Mouse (Mus musculus): ENCODE measurements around the gene Gale. TPM values are rescaled to one million over a fixed set of nuclear protein-coding genes. Genes with fewer than 3 reads are reported as not detected.
"Not testable (repeated sequence)": the region's sequence is repeated elsewhere in the genome, so short reads cannot be mapped to it uniquely, and the experiment has no call there.

Gene Gale
- polyA plus RNA-seq, 1 experiment from 2014 or later, result 23.1 TPM

DNA sequence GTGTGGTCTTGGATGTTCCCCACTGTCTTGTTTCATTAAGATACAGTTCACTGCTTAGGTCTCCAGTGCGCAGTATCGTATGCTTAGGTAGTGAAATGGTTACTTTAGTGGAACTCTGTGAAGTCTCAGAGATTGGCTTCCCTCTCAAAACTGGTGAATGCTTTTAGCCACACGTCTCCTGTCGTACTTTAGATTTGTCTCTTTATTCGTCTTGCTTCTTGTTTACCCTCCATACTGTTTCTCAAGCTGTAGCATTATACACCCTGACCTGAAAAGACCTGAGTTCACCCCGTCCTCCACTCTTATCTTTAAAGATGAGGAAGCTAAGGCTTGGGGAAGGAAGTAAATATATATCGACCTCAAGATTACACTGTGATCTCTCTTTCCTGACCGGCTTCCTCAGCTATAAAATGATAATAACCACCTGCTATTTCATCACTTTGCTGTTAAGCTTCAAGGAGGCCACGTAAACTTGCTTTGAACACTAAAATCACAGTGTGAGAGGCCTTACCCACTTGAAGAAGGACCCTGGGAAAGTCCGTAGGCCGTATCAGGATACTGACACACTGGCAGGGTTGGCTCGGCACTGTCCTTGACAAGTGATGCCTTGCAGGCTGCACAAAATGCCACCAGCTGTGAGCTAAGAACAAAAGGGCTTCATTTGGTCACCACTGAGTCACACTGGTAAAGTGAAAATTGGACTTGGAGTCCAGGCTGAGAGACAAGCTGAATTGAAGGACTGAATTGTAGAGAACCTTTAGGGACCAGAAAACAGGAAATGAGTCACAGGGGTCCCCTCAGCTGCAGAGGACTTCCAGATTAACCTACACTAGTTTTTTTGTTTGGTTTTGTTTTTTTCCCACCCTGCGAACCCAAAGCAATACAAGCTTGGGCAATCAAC is 9.6 kb downstream of the Gale start:
- no peak for DNase-seq (ENCODE audit: low spot score)
- H3K36me3 ChIP-seq (replicated peaks; ENCODE audit: control insufficient read depth, insufficient read depth, low read depth, low read length), result peaks cover 14% of the 10 kb centered on the region

DNA sequence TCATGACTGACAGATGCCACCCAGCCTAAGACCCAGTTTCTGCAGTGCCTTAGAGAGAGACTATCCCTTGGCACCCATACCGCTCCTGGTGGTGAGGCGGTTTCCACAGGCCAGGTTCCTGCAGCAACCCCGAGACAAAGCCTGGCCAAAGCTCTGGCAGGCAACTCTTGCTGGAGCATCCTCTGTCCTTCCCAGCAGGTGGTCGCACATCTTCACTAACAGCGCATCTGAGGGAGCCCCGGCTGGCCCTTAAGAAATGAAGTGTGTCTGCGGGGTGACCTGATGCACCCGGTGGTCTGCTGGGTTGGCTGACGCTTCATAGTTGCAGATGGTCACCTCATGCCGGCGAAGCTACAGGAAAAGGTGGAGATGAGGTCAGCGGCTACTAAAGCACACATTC is 12.6 kb downstream of the Gale start:
- Histone ChIP-seq H3K27me3 (ENCODE audit: control insufficient read depth, insufficient read depth, low read length) (no peaks in the 10 kb centered on the region), H3K27ac (replicated peaks; ENCODE audit: low read depth, low read length) (no peak overlapping the region), H3K4me2 (ENCODE audit: low read depth, low read length) (no peak overlapping the region), H3K4me1 (ENCODE audit: control insufficient read depth, insufficient read depth, low read length) (no peaks in the 10 kb centered on the region; the same call in 1 of the 2 replicates), H3K36me3 (replicated peaks; ENCODE audit: control insufficient read depth, insufficient read depth, low read depth, low read length) (peaks cover 5% of the 10 kb centered on the region), H3K9ac (replicated peaks; ENCODE audit: low read length) (no peak overlapping the region), H3K4me3 (ENCODE audit: low read depth, low read length) (no peak overlapping the region), H3K9me3 (replicated peaks; ENCODE audit: control insufficient read depth, low read length) (no peaks in the 10 kb centered on the region)
- 92% methylated on average over 12 of the region's 12 CpGs for WGBS
- ATAC-seq (replicated peaks; ENCODE audit: insufficient number of reproducible peaks, low FRiP score, low TSS enrichment, low read depth) (no peak), DNase-seq (ENCODE audit: low spot score) (no peak)

More for the DNA sequence above, 9.6 kb downstream of the Gale start:
- Histone ChIP-seq H3K4me3 (ENCODE audit: low read depth, low read length) (peak overlapping the region; percentile 93), H3K9ac (replicated peaks; ENCODE audit: low read length) (peak overlapping the region; percentile 81), H3K9me3 (replicated peaks; ENCODE audit: control insufficient read depth, low read length) (no peaks in the 10 kb centered on the region), H3K27ac (replicated peaks; ENCODE audit: low read depth, low read length) (no peak overlapping the region), H3K4me2 (ENCODE audit: low read depth, low read length) (peak overlapping the region; percentile 87), H3K27me3 (ENCODE audit: control insufficient read depth, insufficient read depth, low read length) (no peaks in the 10 kb centered on the region), H3K4me1 (ENCODE audit: control insufficient read depth, insufficient read depth, low read length) (no peaks in the 10 kb centered on the region; the same call in 1 of the 2 replicates)
- WGBS, result 77% methylated on average over 13 of the region's 13 CpGs
- ATAC-seq (replicated peaks; ENCODE audit: insufficient number of reproducible peaks, low FRiP score, low TSS enrichment, low read depth), result no peak

DNA sequence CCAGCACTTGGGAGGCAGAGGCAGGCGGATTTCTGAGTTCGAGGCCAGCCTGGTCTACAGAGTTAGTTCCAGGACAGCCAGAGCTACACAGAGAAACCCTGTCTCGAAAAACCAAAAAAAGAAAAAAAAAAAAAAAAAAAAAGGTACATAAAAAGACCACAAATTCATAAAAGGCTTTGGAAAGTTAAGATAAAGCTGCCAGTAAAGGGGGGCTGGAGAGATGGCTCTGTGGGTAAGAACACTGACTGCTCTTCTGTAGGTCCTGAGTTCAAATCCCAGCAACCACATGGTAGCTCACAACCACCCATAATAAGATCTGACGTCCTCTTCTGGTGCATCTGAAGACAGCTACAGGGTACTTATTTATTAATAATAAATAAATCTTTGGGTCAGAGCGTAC is 16.7 kb downstream of the Gale start:
- not testable (repeated sequence) for H3K36me3 ChIP-seq (replicated peaks; ENCODE audit: control insufficient read depth, insufficient read depth, low read depth, low read length); H3K4me1 ChIP-seq (ENCODE audit: control insufficient read depth, insufficient read depth, low read length); DNase-seq (ENCODE audit: low spot score); H3K4me3 ChIP-seq (ENCODE audit: low read depth, low read length); H3K9ac ChIP-seq (replicated peaks; ENCODE audit: low read length); H3K9me3 ChIP-seq (replicated peaks; ENCODE audit: control insufficient read depth, low read length); H3K4me2 ChIP-seq (ENCODE audit: low read depth, low read length); ATAC-seq (replicated peaks; ENCODE audit: insufficient number of reproducible peaks, low FRiP score, low TSS enrichment, low read depth); H3K27ac ChIP-seq (replicated peaks; ENCODE audit: low read depth, low read length); H3K27me3 ChIP-seq (ENCODE audit: control insufficient read depth, insufficient read depth, low read length)
- 94% methylated on average over 5 of the region's 5 CpGs for WGBS

DNA sequence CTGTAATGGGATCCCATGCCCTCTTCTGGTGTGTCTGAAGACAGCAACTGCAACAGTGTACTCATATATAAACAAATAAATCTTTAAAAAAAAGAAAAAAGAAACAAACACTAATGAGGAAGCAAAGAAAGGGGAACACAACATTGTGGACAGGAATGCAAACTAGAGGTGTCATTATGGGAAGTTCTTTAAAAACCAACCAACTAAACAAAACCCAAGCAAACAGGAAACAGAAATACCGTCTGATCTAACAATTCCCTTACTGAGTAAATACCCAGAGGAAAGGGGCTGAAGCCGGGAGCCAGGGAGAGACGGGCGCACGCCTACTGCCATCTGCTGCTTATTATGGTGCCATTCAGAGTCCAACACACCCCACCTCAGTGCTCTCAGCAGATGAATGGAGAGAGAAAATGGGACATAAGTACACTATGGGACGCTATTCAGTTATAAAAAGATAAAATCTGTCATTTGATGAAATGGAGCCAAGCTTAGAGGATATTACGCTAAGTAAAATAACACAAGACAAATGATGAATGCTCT is 18.1 kb downstream of the Gale start:
- peak; percentile 21 for DNase-seq (ENCODE audit: low spot score)
- Histone ChIP-seq H3K36me3 (replicated peaks; ENCODE audit: control insufficient read depth, insufficient read depth, low read depth, low read length) (peaks cover 10% of the 10 kb centered on the region), H3K27me3 (ENCODE audit: control insufficient read depth, insufficient read depth, low read length) (no peaks in the 10 kb centered on the region), H3K4me3 (ENCODE audit: low read depth, low read length) (no peak overlapping the region), H3K9me3 (replicated peaks; ENCODE audit: control insufficient read depth, low read length) (no peaks in the 10 kb centered on the region), H3K4me2 (ENCODE audit: low read depth, low read length) (no peak overlapping the region), H3K4me1 (ENCODE audit: control insufficient read depth, insufficient read depth, low read length) (no peaks in the 10 kb centered on the region; the same call in 1 of the 2 replicates), H3K9ac (replicated peaks; ENCODE audit: low read length) (no peak overlapping the region), H3K27ac (replicated peaks; ENCODE audit: low read depth, low read length) (no peak overlapping the region)
- no peak for ATAC-seq (replicated peaks; ENCODE audit: insufficient number of reproducible peaks, low FRiP score, low TSS enrichment, low read depth)
- WGBS, result 75% methylated on average over 7 of the region's 7 CpGs

DNA sequence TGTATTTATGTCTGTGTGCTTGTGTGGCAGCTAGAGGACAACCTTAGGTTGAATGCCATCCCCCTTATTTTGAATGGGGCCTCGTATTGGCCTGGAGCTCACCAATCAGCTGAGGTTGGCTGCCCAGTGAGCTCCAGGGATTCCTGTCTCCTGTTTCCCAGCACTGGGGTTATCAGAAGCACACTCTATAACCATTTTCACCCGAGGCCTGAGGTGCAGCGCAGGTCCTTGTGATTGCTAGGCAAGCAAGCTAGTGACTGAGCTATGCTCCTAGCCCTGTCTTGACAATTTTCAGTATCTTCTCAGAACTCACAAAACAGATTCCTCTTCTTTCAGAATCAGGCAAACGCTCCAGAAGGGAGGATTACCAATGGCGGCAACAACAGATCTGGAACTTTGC is 21.0 kb downstream of the Gale start:
- Histone ChIP-seq H3K9ac (replicated peaks; ENCODE audit: low read length) (no peak overlapping the region), H3K27me3 (ENCODE audit: control insufficient read depth, insufficient read depth, low read length) (no peaks in the 10 kb centered on the region), H3K4me2 (ENCODE audit: low read depth, low read length) (no peak overlapping the region), H3K27ac (replicated peaks; ENCODE audit: low read depth, low read length) (no peak overlapping the region), H3K4me3 (ENCODE audit: low read depth, low read length) (no peak overlapping the region), H3K9me3 (replicated peaks; ENCODE audit: control insufficient read depth, low read length) (no peaks in the 10 kb centered on the region), H3K4me1 (ENCODE audit: control insufficient read depth, insufficient read depth, low read length) (no peaks in the 10 kb centered on the region; the same call in 1 of the 2 replicates), H3K36me3 (replicated peaks; ENCODE audit: control insufficient read depth, insufficient read depth, low read depth, low read length) (peaks cover 5% of the 10 kb centered on the region)
- no peak for DNase-seq (ENCODE audit: low spot score)
- ATAC-seq (replicated peaks; ENCODE audit: insufficient number of reproducible peaks, low FRiP score, low TSS enrichment, low read depth), result no peak
- WGBS, result 86% methylated on average over 5 of the region's 5 CpGs

DNA sequence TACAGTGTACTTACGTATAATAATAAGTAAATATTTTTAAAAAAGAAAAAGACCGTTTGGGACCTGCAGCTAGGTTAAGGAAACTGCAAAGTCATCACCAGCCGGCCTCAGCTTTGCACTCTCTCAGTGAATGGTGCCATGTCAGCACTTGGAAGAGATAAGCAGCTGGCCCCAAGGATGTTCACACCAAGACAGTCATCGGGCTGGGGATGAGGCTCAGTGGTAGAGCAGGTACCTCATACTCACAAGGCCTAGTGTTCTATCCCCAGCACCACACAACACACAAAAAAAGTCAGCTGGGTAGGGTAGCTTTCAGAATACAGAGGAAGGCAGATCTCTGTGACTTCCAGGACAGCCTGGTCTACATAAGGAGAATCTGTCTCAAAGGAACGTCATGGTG is 21.7 kb downstream of the Gale start:
- Histone ChIP-seq H3K4me1 (ENCODE audit: control insufficient read depth, insufficient read depth, low read length) (no peaks in the 10 kb centered on the region; the same call in 1 of the 2 replicates), H3K27ac (replicated peaks; ENCODE audit: low read depth, low read length) (no peak overlapping the region), H3K27me3 (ENCODE audit: control insufficient read depth, insufficient read depth, low read length) (no peaks in the 10 kb centered on the region), H3K36me3 (replicated peaks; ENCODE audit: control insufficient read depth, insufficient read depth, low read depth, low read length) (peaks cover 5% of the 10 kb centered on the region), H3K4me3 (ENCODE audit: low read depth, low read length) (no peak overlapping the region), H3K4me2 (ENCODE audit: low read depth, low read length) (no peak overlapping the region), H3K9me3 (replicated peaks; ENCODE audit: control insufficient read depth, low read length) (no peaks in the 10 kb centered on the region), H3K9ac (replicated peaks; ENCODE audit: low read length) (no peak overlapping the region)
- no peak for DNase-seq (ENCODE audit: low spot score)
- WGBS, result 89% methylated on average over 5 of the region's 5 CpGs
- no peak for ATAC-seq (replicated peaks; ENCODE audit: insufficient number of reproducible peaks, low FRiP score, low TSS enrichment, low read depth)

DNA sequence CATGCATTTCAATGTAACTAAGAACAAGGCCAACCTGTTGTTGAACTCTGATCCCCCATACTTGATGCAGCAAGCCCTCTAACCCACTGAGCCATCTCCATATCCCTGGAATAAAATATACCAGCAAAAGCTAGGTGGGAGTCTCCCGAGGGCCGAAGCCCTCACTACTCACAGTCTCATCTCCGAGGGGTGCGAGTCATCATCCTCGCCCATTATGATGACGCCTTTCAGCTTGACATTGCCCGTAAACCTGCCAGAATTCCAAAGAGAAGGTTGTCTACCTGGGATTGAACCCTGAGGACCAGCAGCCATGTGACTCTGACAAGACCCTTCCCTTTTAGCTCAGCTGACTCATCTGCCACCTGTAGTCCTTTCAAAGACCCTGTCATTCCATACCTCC is 22.2 kb downstream of the Gale start:
- H3K9ac ChIP-seq (replicated peaks; ENCODE audit: low read length), result no peak overlapping the region; the same call in 1 of the 2 replicates
- H3K4me3 ChIP-seq (ENCODE audit: low read depth, low read length), result peak overlapping the region; percentile 95
- ATAC-seq (replicated peaks; ENCODE audit: insufficient number of reproducible peaks, low FRiP score, low TSS enrichment, low read depth) (no peak), DNase-seq (ENCODE audit: low spot score) (no peak)
- no peaks in the 10 kb centered on the region for H3K9me3 ChIP-seq (replicated peaks; ENCODE audit: control insufficient read depth, low read length)
- H3K4me2 ChIP-seq (ENCODE audit: low read depth, low read length), result peak overlapping the region; percentile 84
- H3K27ac ChIP-seq (replicated peaks; ENCODE audit: low read depth, low read length), result no peak overlapping the region
- H3K36me3 ChIP-seq (replicated peaks; ENCODE audit: control insufficient read depth, insufficient read depth, low read depth, low read length), result peaks cover 5% of the 10 kb centered on the region
- H3K4me1 ChIP-seq (ENCODE audit: control insufficient read depth, insufficient read depth, low read length), result no peaks in the 10 kb centered on the region; the same call in 1 of the 2 replicates
- 86% methylated on average over 7 of the region's 7 CpGs for WGBS
- no peaks in the 10 kb centered on the region for H3K27me3 ChIP-seq (ENCODE audit: control insufficient read depth, insufficient read depth, low read length)
